Mouse (Mus musculus): ENCODE results near the gene Klhl35. TPM values are rescaled to one million over a fixed set of nuclear protein-coding genes. Genes with fewer than 3 reads are reported as not detected.

Gene Klhl35
- not detected for polyA plus RNA-seq (2012; fragmentation: generic; extraction: Trizol)

GRCm38 (mm10) chr7:99465811-99466210 is at the start of gene Klhl35:
Gene Klhl35 (plus strand): TSS chr7:99466004.
- peaks cover 9% of the 10 kb centered on the region for H3K27me3 ChIP-seq (ENCODE audit: control insufficient read depth, insufficient read depth, insufficient read length)
- no peak within 1 kb of the TSS for H3K4me3 ChIP-seq
- H3K79me2 ChIP-seq (ENCODE audit: control insufficient read depth, insufficient read depth): no peaks in the 10 kb centered on the region
- TF ChIP-seq MYOD1 (IDR thresholded peaks at IDR 0.05; ENCODE audit: control insufficient read depth in 1 of 3, insufficient read length in 2 of 3, low read depth in 2 of 3): no peak
- no peak for TF ChIP-seq REST (IDR thresholded peaks at IDR 0.05; ENCODE audit: insufficient read depth, insufficient read length)
- no peak for TF ChIP-seq CEBPB (IDR thresholded peaks at IDR 0.05; ENCODE audit: insufficient read depth, poor library complexity, severe bottlenecking)
- no peak for TF ChIP-seq MAX (IDR thresholded peaks at IDR 0.05; ENCODE audit: low read depth)
- TF ChIP-seq POLR2A (IDR thresholded peaks at IDR 0.05; ENCODE audit: insufficient read length, low read depth): no peak
- TF ChIP-seq MYOG (IDR thresholded peaks at IDR 0.05; ENCODE audit: control insufficient read depth in 1 of 3, insufficient read depth in 1 of 3, insufficient read length in 2 of 3, low read depth in 2 of 3): no peak
- TF ChIP-seq SRF (IDR thresholded peaks at IDR 0.05; ENCODE audit: control insufficient read depth, insufficient read length, low read depth): no peak
- TF ChIP-seq POLR2AphosphoS2 (IDR thresholded peaks at IDR 0.05; ENCODE audit: insufficient read length, low read depth): no peak
- no peak for TF ChIP-seq USF1 (IDR thresholded peaks at IDR 0.05; ENCODE audit: low read depth)
- TF ChIP-seq TCF3 (IDR thresholded peaks at IDR 0.05; ENCODE audit: insufficient read length, low read depth): no peak
- TF ChIP-seq TCF12 (IDR thresholded peaks at IDR 0.05; ENCODE audit: insufficient read depth, poor library complexity, severe bottlenecking): no peak
- no peak for TF ChIP-seq E2F4 (IDR thresholded peaks at IDR 0.05; ENCODE audit: insufficient read depth)
- H3K36me3 ChIP-seq (ENCODE audit: control insufficient read depth, insufficient read depth): no peaks in the 10 kb centered on the region
- H3ac ChIP-seq (ENCODE audit: control insufficient read depth, insufficient read length): no peak within 1 kb of the TSS
- no peak within 1 kb of the TSS for H3K4me2 ChIP-seq (ENCODE audit: low read depth)

GRCm38 (mm10) chr7:99419311-99419710 is 46.5 kb upstream of the Klhl35 start:
- TF ChIP-seq TCF3 (IDR thresholded peaks at IDR 0.05; ENCODE audit: insufficient read length, low read depth) (no peak), REST (IDR thresholded peaks at IDR 0.05; ENCODE audit: insufficient read depth, insufficient read length) (no peak), E2F4 (IDR thresholded peaks at IDR 0.05; ENCODE audit: insufficient read depth) (no peak), POLR2A (IDR thresholded peaks at IDR 0.05; ENCODE audit: insufficient read length, low read depth) (no peak), MYOD1 (IDR thresholded peaks at IDR 0.05; ENCODE audit: control insufficient read depth in 1 of 3, insufficient read length in 2 of 3, low read depth in 2 of 3) (no peak), CEBPB (IDR thresholded peaks at IDR 0.05; ENCODE audit: insufficient read depth, poor library complexity, severe bottlenecking) (no peak), MAX (IDR thresholded peaks at IDR 0.05; ENCODE audit: low read depth) (no peak), MYOG (IDR thresholded peaks at IDR 0.05; ENCODE audit: control insufficient read depth in 1 of 3, insufficient read depth in 1 of 3, insufficient read length in 2 of 3, low read depth in 2 of 3) (no peak), SRF (IDR thresholded peaks at IDR 0.05; ENCODE audit: control insufficient read depth, insufficient read length, low read depth) (no peak), USF1 (IDR thresholded peaks at IDR 0.05; ENCODE audit: low read depth) (no peak), POLR2AphosphoS2 (IDR thresholded peaks at IDR 0.05; ENCODE audit: insufficient read length, low read depth) (no peak), TCF12 (IDR thresholded peaks at IDR 0.05; ENCODE audit: insufficient read depth, poor library complexity, severe bottlenecking) (no peak)
- Histone ChIP-seq H3K27me3 (ENCODE audit: control insufficient read depth, insufficient read depth, insufficient read length) (no peaks in the 10 kb centered on the region), H3K79me2 (ENCODE audit: control insufficient read depth, insufficient read depth) (no peaks in the 10 kb centered on the region), H3K36me3 (ENCODE audit: control insufficient read depth, insufficient read depth) (no peaks in the 10 kb centered on the region), H3K4me3 (no peak overlapping the region), H3ac (ENCODE audit: control insufficient read depth, insufficient read length) (no peak overlapping the region), H3K4me2 (ENCODE audit: low read depth) (no peak overlapping the region)

GRCm38 (mm10) chr7:99421006-99421405 is 44.8 kb upstream of the Klhl35 start:
- Histone ChIP-seq H3K36me3 (ENCODE audit: control insufficient read depth, insufficient read depth) (no peaks in the 10 kb centered on the region), H3K4me2 (ENCODE audit: low read depth) (no peak overlapping the region), H3K4me3 (no peak overlapping the region), H3K27me3 (ENCODE audit: control insufficient read depth, insufficient read depth, insufficient read length) (no peaks in the 10 kb centered on the region), H3K79me2 (ENCODE audit: control insufficient read depth, insufficient read depth) (no peaks in the 10 kb centered on the region), H3ac (ENCODE audit: control insufficient read depth, insufficient read length) (no peak overlapping the region)
- no peak for TF ChIP-seq USF1 (IDR thresholded peaks at IDR 0.05; ENCODE audit: low read depth)
- no peak for TF ChIP-seq SRF (IDR thresholded peaks at IDR 0.05; ENCODE audit: control insufficient read depth, insufficient read length, low read depth)
- no peak for TF ChIP-seq TCF12 (IDR thresholded peaks at IDR 0.05; ENCODE audit: insufficient read depth, poor library complexity, severe bottlenecking)
- TF ChIP-seq POLR2A (IDR thresholded peaks at IDR 0.05; ENCODE audit: insufficient read length, low read depth): no peak
- no peak for TF ChIP-seq TCF3 (IDR thresholded peaks at IDR 0.05; ENCODE audit: insufficient read length, low read depth)
- no peak for TF ChIP-seq MYOD1 (IDR thresholded peaks at IDR 0.05; ENCODE audit: control insufficient read depth in 1 of 3, insufficient read length in 2 of 3, low read depth in 2 of 3)

- Histone ChIP-seq H3ac (ENCODE audit: control insufficient read depth, insufficient read length) (no peak overlapping the region), H3K36me3 (ENCODE audit: control insufficient read depth, insufficient read depth) (no peaks in the 10 kb centered on the region), H3K4me2 (ENCODE audit: low read depth) (no peak overlapping the region), H3K79me2 (ENCODE audit: control insufficient read depth, insufficient read depth) (no peaks in the 10 kb centered on the region), H3K27me3 (ENCODE audit: control insufficient read depth, insufficient read depth, insufficient read length) (no peaks in the 10 kb centered on the region), H3K4me3 (no peak overlapping the region)
- TF ChIP-seq MYOD1 (IDR thresholded peaks at IDR 0.05; ENCODE audit: control insufficient read depth in 1 of 3, insufficient read length in 2 of 3, low read depth in 2 of 3) (no peak), CEBPB (IDR thresholded peaks at IDR 0.05; ENCODE audit: insufficient read depth, poor library complexity, severe bottlenecking) (no peak), POLR2A (IDR thresholded peaks at IDR 0.05; ENCODE audit: insufficient read length, low read depth) (no peak), MAX (IDR thresholded peaks at IDR 0.05; ENCODE audit: low read depth) (no peak)
Observed at GRCm38 (mm10) chr7:99424538-99425155, 41.2 kb upstream of the Klhl35 start.

GRCm38 (mm10) chr7:99425706-99426105 is 40.1 kb upstream of the Klhl35 start:
- Histone ChIP-seq H3K79me2 (ENCODE audit: control insufficient read depth, insufficient read depth) (no peaks in the 10 kb centered on the region), H3K36me3 (ENCODE audit: control insufficient read depth, insufficient read depth) (no peaks in the 10 kb centered on the region), H3K4me3 (no peak overlapping the region), H3ac (ENCODE audit: control insufficient read depth, insufficient read length) (no peak overlapping the region), H3K4me2 (ENCODE audit: low read depth) (no peak overlapping the region), H3K27me3 (ENCODE audit: control insufficient read depth, insufficient read depth, insufficient read length) (no peaks in the 10 kb centered on the region)
- TF ChIP-seq REST (IDR thresholded peaks at IDR 0.05; ENCODE audit: insufficient read depth, insufficient read length) (no peak), CEBPB (IDR thresholded peaks at IDR 0.05; ENCODE audit: insufficient read depth, poor library complexity, severe bottlenecking) (no peak), MYOD1 (IDR thresholded peaks at IDR 0.05; ENCODE audit: control insufficient read depth in 1 of 3, insufficient read length in 2 of 3, low read depth in 2 of 3) (no peak), E2F4 (IDR thresholded peaks at IDR 0.05; ENCODE audit: insufficient read depth) (no peak), MYOG (IDR thresholded peaks at IDR 0.05; ENCODE audit: control insufficient read depth in 1 of 3, insufficient read depth in 1 of 3, insufficient read length in 2 of 3, low read depth in 2 of 3) (no peak), SRF (IDR thresholded peaks at IDR 0.05; ENCODE audit: control insufficient read depth, insufficient read length, low read depth) (no peak), TCF3 (IDR thresholded peaks at IDR 0.05; ENCODE audit: insufficient read length, low read depth) (no peak), USF1 (IDR thresholded peaks at IDR 0.05; ENCODE audit: low read depth) (no peak), POLR2A (IDR thresholded peaks at IDR 0.05; ENCODE audit: insufficient read length, low read depth) (no peak), POLR2AphosphoS2 (IDR thresholded peaks at IDR 0.05; ENCODE audit: insufficient read length, low read depth) (no peak), TCF12 (IDR thresholded peaks at IDR 0.05; ENCODE audit: insufficient read depth, poor library complexity, severe bottlenecking) (no peak), MAX (IDR thresholded peaks at IDR 0.05; ENCODE audit: low read depth) (no peak)

Measured in myocyte (in vitro differentiated cells).